Mouse (Mus musculus) ES-E14 (cell line): Measurements from ENCODE around the gene Zcchc8. TPM values are rescaled to one million over a fixed set of nuclear protein-coding genes. Genes with fewer than 3 reads are reported as not detected.

Experiments
- DNase-seq: peaks from one replicate; pipeline ENCODE4 v3.0.0-alpha.2; 2013; ENCODE audit warnings: low read depth, low spot score
- H3K27ac ChIP-seq: 2 replicates; pipeline ENCODE4 v1.5.1; 2012; ENCODE audit warnings: low read depth, mild to moderate bottlenecking, low read length, moderate library complexity, mixed read lengths; ENCODE audit not compliant: poor library complexity, insufficient read depth, severe bottlenecking
- H3K36me3 ChIP-seq: 2 replicates; pipeline ENCODE4 v1.6.1; 2012; ENCODE audit warnings: mild to moderate bottlenecking, low read length, moderate library complexity, mixed read lengths; ENCODE audit not compliant: control insufficient read depth, poor library complexity, insufficient read depth, severe bottlenecking
- H3K4me1 ChIP-seq, 2 experiments: fragments of 150-350 bp in 1 of 2; sonication (generic) in 1 of 2; 2 replicates each; pipeline ENCODE4 v1.6.1; 2012; ENCODE audit warnings: low read length in 2 of 2, mild to moderate bottlenecking in 1 of 2, mixed read lengths in 1 of 2; ENCODE audit not compliant: control insufficient read depth in 2 of 2, insufficient read depth in 2 of 2, poor library complexity in 1 of 2
- H3K4me3 ChIP-seq, 2 experiments: fragments of 150-350 bp in 1 of 2; sonication (generic) in 1 of 2; 2 replicates each; pipeline ENCODE4 v1.5.1; 2012; ENCODE audit warnings: low read length in 2 of 2, low read depth in 1 of 2, mild to moderate bottlenecking in 1 of 2, mixed read lengths in 1 of 2; ENCODE audit not compliant: insufficient read depth in 1 of 2, poor library complexity in 1 of 2, severe bottlenecking in 1 of 2
- H3K9ac ChIP-seq: 2 replicates; pipeline ENCODE4 v1.6.1; 2012; ENCODE audit warnings: low read depth, mild to moderate bottlenecking, low read length, mixed read lengths; ENCODE audit not compliant: poor library complexity, insufficient read depth, severe bottlenecking
- H3K9me3 ChIP-seq: fragments of 150-350 bp; sonication (generic); 2 replicates; pipeline ENCODE4 v1.6.1; 2012; ENCODE audit warnings: low read depth, mild to moderate bottlenecking, low read length; ENCODE audit not compliant: control insufficient read depth, insufficient read depth
- CHD2 ChIP-seq: IDR thresholded peaks from 2 replicates; pipeline ENCODE4 v1.6.1; 2014; ENCODE audit warnings: mild to moderate bottlenecking, low read depth, low read length, inconsistent platforms
- HCFC1 ChIP-seq: IDR thresholded peaks from 2 replicates; pipeline ENCODE4 v1.6.1; 2012; ENCODE audit warnings: low read length, inconsistent platforms, borderline replicate concordance; ENCODE audit not compliant: insufficient read depth
- MAFK ChIP-seq: IDR thresholded peaks from 2 replicates; pipeline ENCODE4 v1.6.1; 2014; ENCODE audit warnings: mild to moderate bottlenecking, low read depth, low read length, inconsistent platforms; ENCODE audit not compliant: insufficient read depth
- ZC3H11A ChIP-seq: IDR thresholded peaks from 2 replicates; pipeline ENCODE4 v1.6.1; 2012; ENCODE audit warnings: low read depth, mild to moderate bottlenecking, inconsistent platforms, low read length, borderline replicate concordance
- ZNF384 ChIP-seq: IDR thresholded peaks from 2 replicates; pipeline ENCODE4 v1.6.1; 2012; ENCODE audit warnings: low read depth, low read length, inconsistent platforms
- in situ Hi-C, 2 experiments: fragments of 600-800 bp; cut with MboI; formaldehyde crosslinking; loops; one replicate each; pipeline ENCODE4 v1.15.1; 2025; ENCODE audit warnings: low sequenced_read_pairs in 2 of 2, inconsistent platforms in 1 of 2; ENCODE audit not compliant: unreplicated experiment in 2 of 2
- total RNA-seq: library from RNA; depleted of rRNA; stranded (reverse); fragments of 300-350 nt; gene quantifications from 2 replicates; pipeline ENCODE4 v1.2.3, GENCODE M21; 2012

The Zcchc8 gene
- total RNA-seq, 1 experiment: 33.0 TPM

GRCm38 (mm10) chr5:123682372-123682771 lies 38.5 kb downstream of the Zcchc8 start:
- Histone ChIP-seq H3K4me3 (no peak overlapping the region), H3K27ac (no peak overlapping the region), H3K4me1 (no peaks in the 10 kb centered on the region), H3K9me3 (no peaks in the 10 kb centered on the region), H3K36me3 (no peaks in the 10 kb centered on the region), H3K9ac (no peak overlapping the region)
- in situ Hi-C loops: no loop called here
- no peak for DNase-seq
- no peak for TF ChIP-seq ZC3H11A
- TF ChIP-seq HCFC1: no peak
- no peak for TF ChIP-seq MAFK
- TF ChIP-seq ZNF384: no peak
- no peak for TF ChIP-seq CHD2

GRCm38 (mm10) chr5:123679546-123680263 lies 41.2 kb downstream of the Zcchc8 start:
- H3K4me3 ChIP-seq: no peak overlapping the region
- DNase-seq: no peak
- no peaks in the 10 kb centered on the region for H3K36me3 ChIP-seq
- no peak for TF ChIP-seq HCFC1
- no peaks in the 10 kb centered on the region for H3K4me1 ChIP-seq
- H3K9me3 ChIP-seq: no peaks in the 10 kb centered on the region
- no peak overlapping the region for H3K9ac ChIP-seq
- in situ Hi-C loops: no loop called here
- no peak overlapping the region for H3K27ac ChIP-seq

- no peak overlapping the region for H3K27ac ChIP-seq
- H3K9ac ChIP-seq: no peak overlapping the region
- no peaks in the 10 kb centered on the region for H3K9me3 ChIP-seq
- no peaks in the 10 kb centered on the region for H3K36me3 ChIP-seq
- no peak overlapping the region for H3K4me3 ChIP-seq
- no peak for DNase-seq
- in situ Hi-C loops: no loop called here
- no peaks in the 10 kb centered on the region for H3K4me1 ChIP-seq
- TF ChIP-seq HCFC1 (no peak), MAFK (no peak), ZC3H11A (no peak), ZNF384 (no peak), CHD2 (no peak)
Measured at GRCm38 (mm10) chr5:123679106-123679505, 41.8 kb downstream of the Zcchc8 start.

- Histone ChIP-seq H3K9ac (no peak overlapping the region), H3K9me3 (no peaks in the 10 kb centered on the region), H3K36me3 (no peaks in the 10 kb centered on the region), H3K27ac (no peak overlapping the region), H3K4me3 (no peak overlapping the region), H3K4me1 (no peaks in the 10 kb centered on the region)
- in situ Hi-C loops: no loop called here
- DNase-seq: no peak
- TF ChIP-seq ZNF384 (no peak), HCFC1 (no peak), ZC3H11A (no peak), CHD2 (no peak)
Measured at GRCm38 (mm10) chr5:123675717-123676116, 45.2 kb downstream of the Zcchc8 start.

- no peak overlapping the region for H3K9ac ChIP-seq
- TF ChIP-seq ZNF384 (no peak), HCFC1 (no peak)
- no peaks in the 10 kb centered on the region for H3K9me3 ChIP-seq
- no peaks in the 10 kb centered on the region for H3K36me3 ChIP-seq
- no peak for DNase-seq
- H3K27ac ChIP-seq: no peak overlapping the region
- H3K4me3 ChIP-seq: no peak overlapping the region
- H3K4me1 ChIP-seq: no peaks in the 10 kb centered on the region
- in situ Hi-C loops: no loop called here
Measured at GRCm38 (mm10) chr5:123675221-123675620, 45.7 kb downstream of the Zcchc8 start.
